Mouse (Mus musculus) R1 (cell line): ENCODE data around the gene Ubl4b.

Experiments used
- DNase-seq: peaks from one replicate; pipeline ENCODE4 v3.0.0-alpha.2; 2018; ENCODE audit warnings: low read depth, low spot score

The Ubl4b gene

GRCm38 (mm10) chr3:107554842-107555241 lies at the start of gene Ubl4b:
Gene Ubl4b, minus strand, starts transcription at chr3:107555073.
- no peak for DNase-seq

- no peak for DNase-seq
Observed at GRCm38 (mm10) chr3:107600127-107600526, 45.3 kb upstream of the Ubl4b start.

- DNase-seq, result peak; percentile 50
Observed at GRCm38 (mm10) chr3:107597586-107598389, 42.9 kb upstream of the Ubl4b start.

GRCm38 (mm10) chr3:107597134-107597533 lies 42.3 kb upstream of the Ubl4b start:
- no peak for DNase-seq

GRCm38 (mm10) chr3:107596559-107596958 lies 41.7 kb upstream of the Ubl4b start:
- no peak for DNase-seq

GRCm38 (mm10) chr3:107595938-107596461 lies 41.1 kb upstream of the Ubl4b start:
- no peak for DNase-seq

- peak; percentile 42 for DNase-seq
Observed at GRCm38 (mm10) chr3:107595264-107595937, 40.5 kb upstream of the Ubl4b start.

GRCm38 (mm10) chr3:107594662-107595263 lies 39.9 kb upstream of the Ubl4b start, which contains the start of gene Alx3:
Gene Alx3, plus strand, starts transcription at chr3:107595031.
- DNase-seq, result no peak

GRCm38 (mm10) chr3:107593632-107594031 lies 38.8 kb upstream of the Ubl4b start:
- no peak for DNase-seq

GRCm38 (mm10) chr3:107591612-107592011 lies 36.7 kb upstream of the Ubl4b start:
- DNase-seq, result no peak

- no peak for DNase-seq
Observed at GRCm38 (mm10) chr3:107586504-107586903, 31.6 kb upstream of the Ubl4b start.

GRCm38 (mm10) chr3:107583893-107584292 lies 29.0 kb upstream of the Ubl4b start:
- DNase-seq, result no peak

- DNase-seq, result peak; percentile 32
Observed at GRCm38 (mm10) chr3:107582875-107583767, 28.2 kb upstream of the Ubl4b start.

- no peak for DNase-seq
Observed at GRCm38 (mm10) chr3:107582130-107582874, 27.4 kb upstream of the Ubl4b start.

- no peak for DNase-seq
Observed at GRCm38 (mm10) chr3:107581103-107582010, 26.5 kb upstream of the Ubl4b start.

GRCm38 (mm10) chr3:107579466-107579865 lies 24.6 kb upstream of the Ubl4b start:
- peak; percentile 67 for DNase-seq

GRCm38 (mm10) chr3:107577810-107578390 lies 23.0 kb upstream of the Ubl4b start:
- no peak for DNase-seq

GRCm38 (mm10) chr3:107576807-107577206 lies 21.9 kb upstream of the Ubl4b start:
- no peak for DNase-seq

GRCm38 (mm10) chr3:107571205-107571604 lies 16.3 kb upstream of the Ubl4b start:
- peak; percentile 28 for DNase-seq
